Mouse (Mus musculus) naive thymus-derived CD4-positive, alpha-beta T cell, adult 5 months (primary cell): Measurements from ENCODE around the gene Olfr161. TPM values are rescaled to one million over a fixed set of nuclear protein-coding genes. Genes with fewer than 3 reads are reported as not detected.

Experiments used
- polyA plus RNA-seq: library from polyadenylated mRNA; unstranded; fragments of 100-300 nt; shearing (Covaris generic); gene quantifications from one replicate; pipeline ENCODE4 v1.2.1, GENCODE M21; 2017

The Olfr161 gene
- not detected for polyA plus RNA-seq

DNA sequence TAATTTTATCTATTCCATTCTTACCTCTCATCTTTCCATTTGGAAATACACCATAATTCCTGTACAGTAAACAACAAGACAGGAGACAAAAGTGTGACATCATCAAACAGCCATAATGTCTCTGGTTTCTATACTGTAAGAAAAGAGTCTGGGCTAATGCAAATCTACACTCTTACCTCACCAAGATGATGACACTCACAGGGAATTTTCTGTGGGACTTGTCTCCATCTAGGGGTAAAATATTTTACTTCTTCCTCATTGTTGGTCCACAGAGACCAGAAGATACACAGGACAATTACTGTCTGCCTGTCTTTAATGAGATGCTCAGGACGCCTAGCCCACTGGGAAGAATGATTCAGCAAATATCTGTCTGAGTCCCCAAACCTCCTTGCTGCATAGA lies at the start of gene Olfr161:
Gene Olfr161, plus strand, starts transcription at position 352 of the 400 bp plus-strand sequence.

Other genes with a start within 250 kb of the Olfr161 start
- gene Mefv, start 127.1 kb downstream of the Olfr161 start, polyA plus RNA-seq, result not detected
- gene Zfp263, start 153.1 kb downstream of the Olfr161 start, polyA plus RNA-seq, result 73.5 TPM
- gene Olfr15, start 239.8 kb downstream of the Olfr161 start, polyA plus RNA-seq, result 0.19 TPM